Mouse (Mus musculus) right cerebral cortex, adult 18-20 months (tissue): Measurements from ENCODE around the gene Zmynd11.
"Not testable (repeated sequence)": the region's sequence is repeated elsewhere in the genome, so short reads cannot be mapped to it uniquely, and the experiment has no call there.

Source experiments
- DNase-seq: peaks from one replicate; pipeline ENCODE4 v3.0.0; 2022; ENCODE audit warnings: mixed read lengths

Gene Zmynd11

DNA sequence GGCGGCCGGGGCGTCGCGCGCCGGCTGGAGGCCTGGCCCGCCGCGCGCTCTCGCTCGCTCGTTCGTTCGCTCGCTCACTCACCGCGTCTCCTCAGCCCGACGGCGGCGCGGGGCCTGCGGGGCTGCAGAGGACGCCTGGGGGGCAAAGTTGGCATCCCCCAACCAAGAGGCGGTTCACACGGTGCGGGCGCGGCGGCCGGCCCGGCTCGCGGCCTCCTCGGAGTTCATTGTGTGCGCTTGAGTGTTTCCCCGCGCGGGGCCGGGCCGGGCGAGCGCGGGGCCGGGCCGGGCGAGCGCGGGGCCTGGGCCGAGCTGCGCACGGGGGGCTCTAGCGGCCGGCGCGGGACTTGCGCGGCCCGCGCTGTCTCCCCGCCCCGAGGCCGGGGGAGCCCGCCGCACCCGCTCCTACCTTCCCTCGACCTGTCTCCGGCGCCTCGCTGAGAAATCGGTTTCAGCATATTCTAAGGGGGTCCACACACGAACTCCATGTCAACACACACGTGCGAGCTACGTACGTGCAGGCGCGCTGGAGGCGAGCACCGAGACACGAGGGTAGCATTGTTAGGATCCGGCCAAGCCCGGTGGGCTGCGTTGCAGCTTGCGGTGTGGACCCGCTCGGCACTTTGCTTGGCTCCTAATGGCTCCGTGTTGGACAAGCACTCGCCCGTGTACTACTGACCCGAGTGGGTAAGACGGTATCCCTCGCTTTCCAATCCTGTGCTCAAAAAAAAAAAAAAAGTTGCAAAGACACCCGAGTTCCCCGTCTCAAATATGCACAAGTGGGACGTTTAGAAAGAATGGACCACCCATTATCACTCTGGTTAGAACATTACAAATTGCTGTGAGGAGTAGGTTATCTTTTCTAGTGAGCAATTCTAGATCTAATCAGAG, at the start of gene Zmynd11:
TSS of gene Zmynd11 (minus strand) at position 685 of the 891 bp plus-strand sequence.
- peak; percentile 49 for DNase-seq

DNA sequence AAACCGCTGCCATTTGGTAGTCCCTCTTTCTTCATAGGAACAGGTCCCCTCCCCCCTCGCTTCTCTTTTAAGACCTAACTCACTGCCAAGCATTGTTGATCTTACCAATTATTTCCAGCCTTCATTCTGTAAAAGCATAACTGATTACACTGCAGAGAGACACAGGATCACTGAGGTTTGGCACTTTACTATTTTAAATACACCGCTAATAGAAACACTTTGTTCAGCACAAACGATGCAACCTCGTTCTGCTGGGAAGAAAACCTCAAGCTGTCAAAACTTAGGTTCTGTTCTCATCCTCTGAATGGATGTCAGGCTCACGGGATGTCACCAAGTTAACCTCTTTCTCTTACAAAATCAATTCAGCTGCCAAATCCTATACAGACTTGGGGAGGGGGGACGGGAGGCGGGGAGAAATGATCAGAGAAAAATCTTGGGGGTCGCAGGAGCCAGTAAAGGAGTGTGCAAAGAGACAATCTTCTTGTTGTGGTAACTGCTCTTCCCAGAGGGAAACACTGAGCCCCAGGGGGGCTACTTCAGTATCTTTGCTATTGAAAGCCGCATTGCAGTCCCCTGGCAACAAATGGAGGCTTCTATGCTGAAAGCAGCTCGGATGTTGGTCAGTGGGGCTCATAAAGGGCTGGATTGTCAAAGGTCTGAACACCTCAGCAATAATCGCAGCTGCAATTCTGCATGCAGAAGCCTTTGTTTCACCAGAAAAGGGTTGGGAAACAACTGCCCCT, 30.9 kb upstream of the Zmynd11 start:
- DNase-seq: no peak

DNA sequence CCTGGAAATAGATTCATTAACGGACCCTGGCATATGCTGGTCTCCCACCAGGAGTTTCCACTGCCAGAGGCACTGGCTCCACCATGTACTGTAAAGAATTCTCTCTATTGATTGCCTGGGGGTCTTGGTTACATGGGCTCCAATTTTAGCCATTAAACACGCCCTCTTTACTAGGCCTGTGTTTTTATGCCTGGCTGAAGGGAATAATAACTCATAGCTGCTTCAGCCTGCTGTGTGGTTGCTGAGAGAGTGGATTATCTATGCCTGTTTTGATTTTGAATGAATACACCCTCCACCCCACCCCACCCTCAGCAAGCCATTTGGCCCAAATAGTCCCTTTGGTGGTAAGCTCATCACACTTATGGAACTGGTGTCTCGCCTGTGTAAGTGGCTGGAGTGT, 20.9 kb upstream of the Zmynd11 start:
- no peak for DNase-seq

DNA sequence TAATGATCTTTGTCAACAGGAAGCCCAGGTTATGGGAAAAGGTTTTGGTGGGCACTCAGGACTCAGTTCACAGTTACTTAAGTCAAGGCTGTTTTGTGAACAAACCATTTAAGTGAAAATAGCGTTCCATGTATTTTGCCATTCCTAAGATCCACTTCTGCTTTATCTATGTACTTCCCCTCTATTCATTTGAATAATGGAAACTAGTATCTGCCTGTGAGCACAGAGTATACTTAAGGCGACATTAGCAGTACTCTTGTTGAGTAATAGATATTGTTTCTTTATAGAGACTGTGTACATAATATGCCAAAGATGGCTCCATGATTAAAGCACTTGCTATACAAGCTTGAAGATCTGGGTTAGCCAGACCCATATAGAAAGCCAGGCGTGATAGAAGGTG, 18.6 kb upstream of the Zmynd11 start:
- DNase-seq: no peak

DNA sequence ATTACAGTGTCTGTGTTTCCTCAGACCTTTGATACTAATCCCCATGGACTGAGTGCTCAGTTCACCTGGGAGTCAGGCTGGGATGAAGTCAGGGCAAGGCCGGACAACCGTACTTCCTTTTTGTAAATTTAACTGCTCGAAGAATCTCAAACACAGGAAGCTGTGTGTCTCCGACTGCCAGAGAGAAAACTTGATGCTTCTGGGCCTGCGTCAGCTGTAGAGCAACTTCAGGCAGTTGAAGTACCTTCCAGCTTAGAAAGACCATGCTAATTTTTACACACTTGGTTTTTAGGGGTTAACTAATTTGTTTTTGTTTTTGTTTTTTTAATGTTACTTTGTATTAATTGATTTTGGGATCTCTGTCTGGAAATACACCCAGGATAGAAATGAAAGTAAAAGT, 10.8 kb upstream of the Zmynd11 start:
- no peak for DNase-seq

DNA sequence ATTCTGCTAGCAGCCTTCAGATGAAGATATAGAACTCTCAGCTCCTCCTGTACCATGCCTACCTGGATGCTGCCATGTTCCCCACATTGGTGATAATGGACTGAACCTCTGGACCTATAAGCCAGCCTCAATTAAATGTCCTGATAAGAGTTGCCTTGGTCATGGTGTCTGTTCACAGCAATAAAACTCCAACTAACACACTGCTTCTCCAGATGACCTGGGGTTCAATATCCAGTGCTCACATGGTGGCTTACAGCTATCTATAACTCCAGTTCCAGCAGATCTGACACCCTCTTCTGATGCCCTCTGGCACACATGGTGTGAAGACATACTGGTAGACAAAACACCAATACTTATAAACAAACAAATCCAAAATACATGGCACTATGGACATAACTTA, 8.9 kb upstream of the Zmynd11 start:
- no peak for DNase-seq

DNA sequence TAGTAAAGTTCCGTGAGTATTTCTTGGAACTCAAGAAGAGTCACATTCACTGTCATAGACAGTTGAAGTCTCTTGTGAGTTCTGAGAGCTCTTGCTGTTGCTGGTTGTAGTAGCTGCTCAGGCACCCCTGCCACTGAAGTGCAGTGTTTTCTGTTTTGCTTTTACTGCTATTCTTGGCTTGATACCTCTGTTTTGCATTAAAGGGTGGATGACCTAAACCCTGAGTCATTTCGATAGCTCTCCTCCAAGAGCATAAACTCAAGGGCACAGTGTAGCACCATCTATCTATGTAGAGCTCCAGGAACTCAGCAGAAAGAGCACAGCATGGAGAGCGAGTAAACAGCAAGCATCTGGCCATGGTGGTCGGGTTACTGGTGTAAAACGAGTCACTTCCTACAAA, 2.1 kb upstream of the Zmynd11 start:
- no peak for DNase-seq

DNA sequence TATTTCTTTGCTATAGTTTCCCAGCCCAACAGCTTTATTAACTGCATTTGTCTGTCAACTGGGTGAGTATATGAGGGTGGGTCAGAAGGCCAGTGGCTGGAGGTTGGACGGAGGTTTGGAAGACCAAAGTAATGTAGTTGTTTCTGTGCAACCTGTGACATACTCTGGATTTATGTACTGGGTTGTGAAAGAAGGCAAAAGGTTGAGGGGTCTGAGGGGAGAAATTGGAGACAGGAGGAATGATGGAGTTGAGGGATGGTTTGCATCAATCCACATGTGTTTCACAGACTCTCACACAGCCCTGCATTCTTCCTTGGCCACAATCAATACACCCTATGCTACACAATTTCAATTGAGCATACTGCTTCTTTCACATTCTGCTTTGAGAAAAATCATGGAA, 1.4 kb upstream of the Zmynd11 start:
- DNase-seq: no peak

DNA sequence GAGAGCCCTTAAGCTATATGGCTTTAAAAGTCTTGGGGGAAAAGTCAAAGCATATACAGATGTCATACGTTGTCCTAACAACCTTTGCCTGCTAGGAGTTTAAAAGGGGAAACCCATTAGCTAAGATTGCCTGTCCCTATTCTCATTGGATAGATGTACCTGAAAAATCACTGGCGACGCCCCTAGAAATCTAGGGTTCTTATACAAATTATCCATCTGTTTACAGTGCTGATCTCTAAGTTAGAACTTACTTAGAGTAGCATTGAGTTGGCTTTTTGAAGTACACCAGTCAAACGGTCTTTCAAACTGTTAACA, 364 bp upstream of the Zmynd11 start:
- no peak for DNase-seq

DNA sequence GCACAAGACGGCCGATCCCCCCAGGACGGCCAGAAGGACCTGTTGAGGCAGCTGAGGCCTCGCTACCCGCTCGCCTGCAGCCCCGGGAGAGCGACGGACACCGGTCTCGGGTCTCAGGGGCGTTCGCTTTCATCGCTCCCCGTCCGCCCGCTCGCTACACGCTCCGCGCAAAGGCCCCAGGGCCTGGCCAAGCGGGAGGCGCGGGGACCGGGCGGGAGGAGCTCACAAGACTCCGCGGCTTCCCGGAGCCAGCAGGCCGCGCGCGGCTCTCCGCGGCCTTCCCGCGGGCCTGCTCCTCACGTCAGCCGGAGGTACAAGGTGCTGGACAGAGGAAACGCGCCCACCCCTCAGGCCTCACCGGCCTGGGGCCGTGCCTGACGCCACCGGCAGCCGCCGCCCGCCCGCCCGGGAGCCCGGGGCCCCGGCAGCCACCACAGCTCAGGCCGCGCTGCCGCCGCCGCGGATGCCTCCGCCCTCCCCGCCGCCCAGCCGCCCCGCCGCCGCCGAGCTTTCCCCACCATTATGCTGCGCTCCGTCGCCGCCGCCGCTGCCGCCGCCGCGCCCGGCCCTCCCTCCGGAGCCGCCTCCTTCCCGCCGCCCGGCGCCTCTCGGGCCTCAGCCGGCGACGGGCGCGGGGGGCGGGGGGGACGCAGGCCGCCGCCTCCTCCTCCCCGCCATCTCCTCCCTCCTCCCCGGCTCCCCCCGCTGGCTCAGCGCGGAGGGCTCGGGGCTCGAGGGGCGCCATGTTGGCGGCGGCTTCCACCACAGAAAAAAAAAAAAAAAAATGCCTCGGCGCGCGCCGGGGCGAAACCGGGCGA, 1.1 kb downstream of the Zmynd11 start:
- DNase-seq: peak; percentile 62

DNA sequence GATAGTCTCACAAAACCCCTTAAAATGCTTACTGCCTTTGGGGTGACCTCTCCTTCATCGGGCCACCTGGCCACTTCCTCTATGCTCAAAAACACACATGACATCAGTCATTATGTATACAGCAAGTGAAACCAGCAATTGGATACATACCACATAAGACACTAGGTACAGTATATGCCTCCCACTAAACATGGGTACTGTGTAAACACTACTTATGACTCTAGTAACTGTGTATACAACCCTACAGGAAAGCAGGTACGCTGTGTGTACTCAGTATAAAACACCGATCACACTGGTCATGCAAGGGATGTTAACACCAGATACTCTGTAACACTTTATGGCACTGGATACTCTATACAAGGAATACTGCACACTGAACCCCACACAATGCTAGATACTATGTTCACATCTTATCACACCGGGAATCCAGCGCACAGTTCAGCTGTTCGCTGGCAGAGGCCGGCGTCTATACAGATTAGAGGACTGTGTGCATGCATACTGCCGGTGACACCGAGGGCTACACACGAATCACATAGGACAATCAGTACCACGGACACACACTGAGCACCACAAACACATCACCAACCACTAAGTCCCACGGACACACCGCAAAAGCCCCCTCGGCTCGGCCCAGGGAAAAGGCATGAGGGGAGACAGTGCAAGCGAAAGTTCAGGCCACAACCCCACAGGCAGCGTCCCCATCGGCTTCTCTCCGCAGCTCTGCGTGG, 1.9 kb downstream of the Zmynd11 start:
- no peak for DNase-seq

DNA sequence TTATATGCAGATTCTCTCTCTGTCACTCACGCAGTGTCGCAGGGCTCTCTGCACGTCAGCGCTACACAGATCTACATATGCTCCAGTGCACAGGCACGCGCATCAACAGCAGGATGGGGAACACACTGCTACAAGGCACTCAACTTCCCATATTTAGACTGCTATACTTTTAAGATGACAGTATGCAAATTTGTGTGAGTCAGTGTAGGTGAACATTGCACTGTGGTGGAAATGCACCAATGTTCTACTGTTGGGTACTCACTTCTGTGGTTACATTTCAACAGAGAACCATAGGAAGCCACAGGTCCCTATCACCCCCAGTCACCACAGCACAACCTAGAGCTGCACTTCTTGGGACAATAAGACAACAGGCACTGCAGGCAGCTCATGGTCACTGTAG, 5.1 kb downstream of the Zmynd11 start:
- peak; percentile 30 for DNase-seq

DNA sequence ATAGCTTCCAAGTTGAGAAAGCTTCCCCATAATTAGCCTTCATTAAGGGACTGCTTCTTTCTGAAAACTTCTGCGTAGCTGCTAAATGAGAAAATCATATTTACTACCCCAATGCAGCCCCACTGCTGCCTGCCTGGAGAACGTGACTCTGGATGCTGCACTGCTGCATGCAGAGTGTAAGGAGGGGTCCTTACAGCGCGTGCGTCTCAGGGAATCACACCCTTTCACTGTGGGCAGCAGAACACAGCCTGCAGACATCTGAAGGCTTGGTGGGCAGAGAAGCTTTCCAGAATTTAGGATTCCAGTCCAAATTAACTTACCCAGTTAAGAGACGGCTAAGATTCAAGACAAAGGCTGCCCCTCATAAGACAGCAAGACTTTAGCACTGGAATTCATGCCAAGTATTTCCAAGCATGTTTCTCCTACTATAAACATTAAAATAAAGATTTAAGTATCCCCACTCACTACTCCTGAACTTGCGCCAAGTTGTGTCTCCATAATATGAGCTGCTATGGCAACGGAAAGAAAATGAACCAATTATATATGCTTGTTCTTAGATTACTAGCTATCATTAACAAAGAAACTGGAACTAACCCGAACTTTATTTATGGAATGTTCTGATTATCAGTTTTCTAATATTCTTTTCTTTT, 7.2 kb downstream of the Zmynd11 start:
- DNase-seq: peak; percentile 35

DNA sequence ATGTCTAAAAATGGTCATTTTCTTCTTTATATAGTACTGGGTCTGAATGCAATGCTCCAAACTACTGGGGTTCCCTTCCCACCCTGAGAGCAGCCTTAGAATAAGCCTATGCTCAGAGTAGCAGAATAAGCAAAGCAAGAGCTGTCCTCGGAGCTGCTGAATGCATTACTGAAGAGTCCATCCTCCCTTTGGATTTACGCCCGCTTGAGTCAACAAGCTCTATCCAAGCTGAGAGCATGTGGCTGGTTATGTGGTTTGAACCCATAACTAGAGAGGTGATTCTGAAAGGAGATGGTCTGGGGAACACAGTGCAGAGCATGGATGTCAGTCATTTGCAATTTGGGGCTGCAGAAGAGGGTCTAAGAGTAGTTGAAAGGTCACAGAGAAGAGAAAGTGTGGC, 11.4 kb downstream of the Zmynd11 start:
- no peak for DNase-seq

DNA sequence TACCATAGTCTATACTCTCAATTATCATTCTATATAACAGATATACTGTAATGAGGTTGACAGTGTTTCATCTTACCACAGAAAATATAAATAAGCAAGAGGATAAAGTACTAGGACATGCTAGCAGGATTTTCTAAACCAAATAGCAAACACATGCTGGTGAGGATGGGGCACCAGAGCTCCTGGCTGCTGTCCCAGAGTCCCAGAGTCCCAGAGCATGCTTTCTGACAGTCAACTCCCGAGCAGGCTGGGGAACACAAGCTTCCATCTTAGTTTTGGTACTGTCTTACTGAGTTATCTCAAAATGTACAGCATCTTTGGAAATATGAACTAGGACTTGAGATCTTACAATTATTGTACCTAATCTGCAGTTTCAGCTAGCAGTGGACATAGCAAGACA, 14.8 kb downstream of the Zmynd11 start:
- DNase-seq: no peak

DNA sequence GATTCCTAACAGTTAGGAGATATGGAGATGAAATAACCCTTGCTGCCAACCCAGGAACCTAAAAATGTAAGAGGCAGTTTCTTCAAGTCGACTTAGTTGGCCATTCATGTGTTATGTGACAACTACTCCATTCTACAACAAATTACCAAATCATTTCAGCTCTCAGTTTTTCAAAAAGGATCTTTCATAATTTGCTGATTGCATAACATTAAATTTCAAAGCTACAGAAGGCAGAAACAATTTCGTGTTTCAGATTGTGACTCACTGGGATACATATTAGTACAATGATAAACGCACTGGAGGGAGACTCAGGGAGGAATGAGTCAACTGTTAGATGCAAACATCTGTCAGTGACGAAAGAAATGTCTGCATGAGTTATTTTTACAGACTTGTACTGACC, 15.3 kb downstream of the Zmynd11 start:
- no peak for DNase-seq

DNA sequence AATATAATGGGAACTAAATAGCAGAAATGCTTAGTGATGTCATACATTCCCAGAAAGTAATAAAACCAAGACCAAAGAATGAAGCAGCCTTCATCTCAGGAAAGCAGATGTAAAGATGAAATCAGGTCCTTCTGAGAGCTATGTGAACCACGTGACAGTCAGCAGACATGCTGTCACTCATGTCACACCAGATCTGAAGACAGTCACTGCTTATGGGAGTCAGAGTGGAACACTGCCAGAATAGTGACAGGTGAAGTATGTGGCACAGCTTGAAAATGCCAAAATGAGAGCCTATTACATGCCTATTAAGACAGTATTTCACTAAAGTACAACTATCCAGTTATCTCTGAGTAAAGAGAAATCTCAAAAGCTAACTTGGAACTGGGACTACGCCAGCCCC, 26.9 kb downstream of the Zmynd11 start:
- no peak for DNase-seq

DNA sequence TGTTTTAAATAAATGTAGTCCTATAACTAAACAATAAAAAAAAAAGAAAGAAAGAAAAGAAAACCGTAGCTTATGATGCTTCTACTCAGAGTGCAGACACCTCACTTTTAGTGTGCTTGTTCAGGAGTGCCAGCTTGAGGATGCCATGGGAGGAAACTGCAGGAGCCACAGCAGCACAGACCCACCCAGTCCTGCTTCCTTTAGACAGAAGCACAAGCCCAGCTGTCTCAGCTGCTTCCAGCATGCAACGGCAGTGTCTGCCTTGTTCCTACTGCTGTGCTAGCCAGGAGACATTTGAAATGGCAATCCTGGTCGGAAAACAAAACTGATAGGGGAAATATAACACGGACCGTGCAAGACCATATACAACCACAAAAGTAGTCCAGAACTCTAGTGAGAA, 28.1 kb downstream of the Zmynd11 start:
- no peak for DNase-seq

DNA sequence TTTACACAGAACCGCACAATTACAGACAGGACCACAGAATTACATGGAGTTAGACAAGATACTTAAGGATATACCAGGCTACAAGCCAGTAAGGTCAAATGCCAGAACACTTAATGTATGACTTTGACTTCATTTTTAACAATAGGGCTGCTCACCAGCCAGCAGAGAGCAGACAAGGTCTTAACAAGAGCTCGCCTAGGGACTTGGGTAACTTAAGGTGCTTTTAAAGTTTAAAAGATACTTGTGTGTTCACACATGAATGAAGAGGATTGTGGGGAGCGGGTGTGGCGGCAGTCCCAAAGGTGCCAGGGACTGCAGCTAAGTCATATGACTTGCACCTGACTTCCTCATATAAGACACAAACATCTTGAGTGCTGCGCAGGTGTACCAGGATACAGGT, 32.9 kb downstream of the Zmynd11 start:
- not testable (repeated sequence) for DNase-seq

DNA sequence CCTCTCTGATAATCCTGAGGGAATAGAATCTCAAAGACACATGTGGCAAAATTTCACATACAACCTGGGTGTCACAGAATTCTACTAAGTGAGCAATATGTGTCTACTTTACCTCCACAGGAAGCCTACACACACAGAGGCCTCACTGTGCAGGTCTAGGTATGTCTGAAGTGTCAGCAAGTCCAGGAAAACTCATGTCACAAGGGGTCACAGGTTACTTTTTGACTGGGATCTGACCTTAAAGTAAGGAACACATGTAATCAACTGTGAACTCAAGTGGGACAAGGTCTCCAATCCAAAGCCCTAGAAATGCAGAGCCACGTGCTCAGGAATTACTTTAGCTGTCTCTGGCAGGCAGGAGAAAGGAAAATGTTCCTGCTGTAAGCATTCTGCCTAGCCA, 36.1 kb downstream of the Zmynd11 start:
- no peak for DNase-seq

DNA sequence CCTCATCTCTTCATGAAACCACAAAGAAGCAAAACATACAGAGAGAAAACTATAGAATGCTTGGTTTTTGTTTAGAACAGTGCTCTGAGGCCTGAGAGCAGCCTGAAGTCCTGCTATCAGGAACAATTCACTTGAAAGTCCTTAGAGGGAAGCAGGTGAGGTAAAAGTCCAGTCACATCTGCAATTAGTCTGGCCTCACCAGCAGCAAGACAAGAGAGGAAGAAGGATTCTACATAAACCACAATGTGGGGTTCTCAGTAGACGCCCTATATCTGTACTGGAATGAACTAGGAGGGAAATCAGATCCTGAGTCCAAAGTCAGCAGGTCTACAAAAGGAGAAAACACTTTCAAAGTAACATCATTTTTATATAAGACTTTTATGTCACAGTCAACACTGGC, 49.9 kb downstream of the Zmynd11 start:
- DNase-seq: no peak

DNA sequence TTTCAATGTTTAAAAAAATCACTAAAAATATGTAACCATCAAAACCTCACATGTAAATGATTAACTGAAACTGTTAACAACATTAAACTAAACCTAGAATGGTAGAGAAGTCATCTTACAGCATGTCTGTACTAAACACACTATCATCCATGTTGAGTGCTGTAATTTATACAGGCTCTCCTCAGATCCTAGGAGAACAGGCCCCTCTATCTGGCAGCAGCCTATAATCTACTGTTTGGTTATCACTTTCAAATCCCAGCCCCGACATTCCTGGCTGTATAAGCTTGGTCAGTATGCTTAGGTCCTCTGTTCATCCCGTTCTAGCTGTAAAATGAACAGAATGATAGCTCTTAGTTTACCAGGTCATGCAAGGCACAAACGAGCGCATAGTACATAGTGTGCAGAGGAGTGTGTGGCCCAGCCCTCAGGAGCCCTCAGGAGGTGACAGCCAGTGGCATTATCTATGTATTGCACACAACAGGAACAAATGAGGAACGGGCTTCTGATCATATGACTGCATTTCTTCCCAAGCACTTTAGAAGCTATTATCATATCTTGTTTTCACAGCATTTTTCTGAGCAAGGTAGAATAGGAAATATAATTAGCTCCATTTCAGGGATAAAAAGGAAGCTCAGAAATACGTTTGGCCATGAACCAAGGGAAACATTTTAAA, 51.5 kb downstream of the Zmynd11 start:
- no peak for DNase-seq
